Mouse (Mus musculus) heart, postnatal 25 days (tissue): ENCODE results near the gene Ccdc138. TPM values are rescaled to one million over a fixed set of nuclear protein-coding genes. Genes with fewer than 3 reads are reported as not detected.

ENCODE experiments used
- DNase-seq: peaks from one replicate; pipeline ENCODE4 v3.0.0; 2022; ENCODE audit warnings: low spot score
- intact Hi-C: fragments of 180-260 bp; cut with DNase I; formaldehyde crosslinking; loops from one replicate; pipeline ENCODE4 v1.15.1; 2025
- total RNA-seq, 2 experiments: library from RNA; stranded (reverse); gene quantifications; 2 replicates each; pipeline ENCODE4 v1.2.3; 2021

Ccdc138 gene
- total RNA-seq, 2 experiments from 2014 or later: 0.50 to 0.75 TPM

GRCm38 (mm10) chr10:58624848-58625711 lies 127.3 kb downstream of the Ccdc138 start:
- DNase-seq: no peak
- intact Hi-C loops: loop anchor here (5.0 kb wide), 1 partner anchor 63 kb away; no protein-coding TSS in a partner anchor

Other genes starting within 250 kb of the Ccdc138 start
- 10 to 100 TPM; 28.5 to 33.6 TPM for gene Gcc2, start 242.5 kb upstream of the Ccdc138 start, total RNA-seq
- 100 to 1,000 TPM; 168 to 192 TPM for gene Lims1, start 174.5 kb upstream of the Ccdc138 start, total RNA-seq
- 10 to 100 TPM; 43.9 to 50.9 TPM for gene Ranbp2, start 51.0 kb upstream of the Ccdc138 start, total RNA-seq
- under 1 TPM; 0.47 to 0.56 TPM for gene Edar, start 177.7 kb downstream of the Ccdc138 start, total RNA-seq
- not detected for gene Gm17542, start 220.3 kb downstream of the Ccdc138 start, total RNA-seq